Mouse (Mus musculus): ENCODE measurements around the gene Tmem159.
A peak's percentile ranks its signal among the peaks of the same experiment; 100 is the strongest.

The Tmem159 gene

GRCm38 (mm10) chr7:120102164-120102972 is at the start of gene Tmem159:
Gene Tmem159, plus strand, starts transcription at chr7:120102353.
- no peak for DNase-seq (ENCODE audit: low read depth, low spot score)

DNA sequence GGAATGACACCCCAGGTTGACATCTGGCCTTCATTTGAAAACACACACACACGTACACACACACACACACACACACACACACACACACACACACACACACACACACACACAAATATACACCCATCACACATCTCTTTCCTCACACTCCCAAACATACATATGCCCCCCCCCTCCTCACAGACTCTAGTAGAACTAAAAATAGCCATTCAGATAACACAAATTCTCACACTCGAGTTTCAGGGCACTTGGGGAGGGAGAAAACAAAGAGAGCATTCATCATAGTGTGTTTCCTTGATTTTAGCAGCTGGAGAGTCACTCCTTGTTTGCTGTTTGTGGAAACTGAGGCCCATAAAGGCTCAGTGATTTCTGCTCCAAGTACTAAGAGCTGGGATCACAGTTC is 48.1 kb upstream of the Tmem159 start:
- no peak for DNase-seq (ENCODE audit: low read depth, low spot score)

DNA sequence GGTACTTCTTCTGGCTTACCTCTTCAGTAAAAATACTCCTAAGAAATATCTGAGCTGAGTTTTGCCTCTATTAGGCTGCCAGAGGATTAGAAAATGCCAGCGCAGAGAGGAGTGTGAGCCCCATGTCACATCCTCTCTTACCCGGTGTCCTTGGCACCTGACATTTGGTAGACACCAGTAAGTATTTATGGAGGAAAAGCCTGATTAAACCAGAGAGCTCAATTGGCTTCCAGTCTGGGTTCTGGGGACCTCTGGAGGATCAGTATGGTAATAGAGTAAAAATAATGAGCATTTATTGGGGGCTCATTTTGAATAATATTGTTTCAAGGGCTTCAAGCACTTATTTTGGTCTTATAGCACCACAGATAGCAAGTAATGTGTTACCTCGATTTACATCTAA is 46.7 kb upstream of the Tmem159 start:
- no peak for DNase-seq (ENCODE audit: low read depth, low spot score)

GRCm38 (mm10) chr7:120064045-120064444 is 38.1 kb upstream of the Tmem159 start:
- DNase-seq (ENCODE audit: low read depth, low spot score), result no peak

- no peak for DNase-seq (ENCODE audit: low read depth, low spot score)
These were observed 34.0 kb upstream of the Tmem159 start for GRCm38 (mm10) chr7:120068114-120068513.

GRCm38 (mm10) chr7:120069164-120069563 is 33.0 kb upstream of the Tmem159 start:
- DNase-seq (ENCODE audit: low read depth, low spot score), result no peak

DNA sequence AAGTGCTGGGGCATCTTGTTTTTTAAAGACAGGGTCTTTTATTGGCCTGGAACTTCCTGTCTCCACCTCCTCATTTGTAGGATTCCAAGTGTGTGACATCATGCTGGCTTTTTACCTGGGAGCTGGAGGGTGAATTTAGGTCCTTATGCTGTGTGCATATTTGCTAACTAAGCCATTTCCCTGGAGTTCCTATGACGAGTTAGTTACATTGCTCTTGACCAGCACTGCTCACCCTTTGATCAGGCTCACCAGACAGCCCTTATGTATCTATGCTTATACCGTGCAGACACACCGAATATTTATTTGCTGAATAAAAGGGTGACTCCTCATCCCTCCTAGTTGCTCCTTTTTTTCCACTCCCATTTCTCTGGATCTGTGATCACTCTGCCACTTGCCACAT is 22.0 kb upstream of the Tmem159 start:
- no peak for DNase-seq (ENCODE audit: low read depth, low spot score)

DNA sequence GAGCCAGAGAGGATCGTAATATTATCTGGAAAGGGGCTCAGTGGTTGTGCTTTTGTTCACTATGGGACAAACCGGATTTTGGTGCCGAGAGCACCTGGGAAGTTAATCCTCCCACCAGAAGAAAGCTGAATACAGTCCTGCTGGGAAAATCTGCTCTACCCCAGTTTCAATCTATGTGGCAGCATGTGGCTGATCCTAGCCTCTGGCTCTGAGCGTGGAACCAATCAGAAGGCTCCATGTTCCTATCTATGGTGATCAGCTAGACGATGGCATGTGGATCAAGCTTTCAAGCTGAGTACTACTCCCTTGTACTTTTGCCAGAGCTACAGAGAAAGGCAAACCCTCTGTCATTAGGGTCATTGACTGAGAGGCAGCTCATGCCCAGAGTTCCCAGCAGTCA is 9.1 kb upstream of the Tmem159 start:
- no peak for DNase-seq (ENCODE audit: low read depth, low spot score)

- DNase-seq (ENCODE audit: low read depth, low spot score), result no peak
These were observed 7.9 kb upstream of the Tmem159 start for GRCm38 (mm10) chr7:120094216-120094615.

GRCm38 (mm10) chr7:120095180-120095579 is 7.0 kb upstream of the Tmem159 start, which contains the start of gene Dnah3:
Gene Dnah3, minus strand, starts transcription at chr7:120095280.
- DNase-seq (ENCODE audit: low read depth, low spot score), result no peak

- peak; percentile 29 for DNase-seq (ENCODE audit: low read depth, low spot score)
These were observed 4.3 kb upstream of the Tmem159 start for GRCm38 (mm10) chr7:120097845-120098244.

- DNase-seq (ENCODE audit: low read depth, low spot score), result peak; percentile 72
These were observed 3.8 kb upstream of the Tmem159 start for GRCm38 (mm10) chr7:120098403-120098802.

GRCm38 (mm10) chr7:120103019-120103567 is 940 bp downstream of the Tmem159 start:
- DNase-seq (ENCODE audit: low read depth, low spot score), result no peak

DNA sequence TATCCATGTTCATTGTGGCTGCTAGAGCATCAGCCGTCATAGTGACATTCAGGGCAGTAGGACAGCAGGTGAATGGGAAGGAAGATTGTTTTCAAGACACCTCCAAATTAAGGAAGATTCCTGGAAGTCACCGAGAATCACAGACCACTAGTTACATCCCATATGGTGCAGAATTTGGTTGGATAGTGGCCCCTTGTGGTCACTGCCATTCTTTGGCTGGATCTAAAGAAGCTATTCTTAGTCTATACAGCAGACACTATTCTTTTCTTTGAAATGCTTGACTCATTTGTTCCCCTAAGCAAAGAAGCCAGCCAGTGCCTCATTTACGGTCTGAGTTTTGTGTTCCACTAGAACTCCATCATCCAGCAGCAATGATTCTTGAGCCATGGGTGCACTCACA is 2.8 kb downstream of the Tmem159 start:
- no peak for DNase-seq (ENCODE audit: low read depth, low spot score)

- DNase-seq (ENCODE audit: low read depth, low spot score), result no peak
These were observed 4.2 kb downstream of the Tmem159 start for GRCm38 (mm10) chr7:120106356-120106755.

- no peak for DNase-seq (ENCODE audit: low read depth, low spot score)
These were observed 7.5 kb downstream of the Tmem159 start for GRCm38 (mm10) chr7:120109676-120110075.

DNA sequence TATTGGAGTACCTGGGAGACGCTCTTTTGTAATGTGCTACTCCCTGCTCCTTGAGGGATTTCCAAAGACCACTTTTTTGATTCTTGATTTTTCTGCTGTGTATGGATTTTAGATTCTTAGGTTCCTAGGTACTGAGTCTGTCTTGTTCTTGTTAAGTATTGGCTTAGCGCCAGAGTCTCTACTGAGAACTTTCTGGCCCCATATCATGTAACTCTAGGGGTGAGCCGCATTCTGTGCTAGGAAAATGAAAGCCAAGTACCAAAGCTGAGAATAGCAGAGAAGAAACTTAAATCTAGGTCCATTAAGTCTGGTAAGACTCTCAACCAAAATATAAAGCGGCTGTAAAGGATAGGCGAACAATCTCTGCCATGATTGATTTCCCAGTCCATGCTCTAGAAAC is 14.8 kb downstream of the Tmem159 start:
- DNase-seq (ENCODE audit: low read depth, low spot score), result no peak

GRCm38 (mm10) chr7:120117529-120117928 is 15.4 kb downstream of the Tmem159 start:
- no peak for DNase-seq (ENCODE audit: low read depth, low spot score)

GRCm38 (mm10) chr7:120123776-120124175 is 21.6 kb downstream of the Tmem159 start:
- DNase-seq (ENCODE audit: low read depth, low spot score), result no peak

- DNase-seq (ENCODE audit: low read depth, low spot score), result peak; percentile 66
These were observed 22.7 kb downstream of the Tmem159 start for GRCm38 (mm10) chr7:120124844-120125243.

DNA sequence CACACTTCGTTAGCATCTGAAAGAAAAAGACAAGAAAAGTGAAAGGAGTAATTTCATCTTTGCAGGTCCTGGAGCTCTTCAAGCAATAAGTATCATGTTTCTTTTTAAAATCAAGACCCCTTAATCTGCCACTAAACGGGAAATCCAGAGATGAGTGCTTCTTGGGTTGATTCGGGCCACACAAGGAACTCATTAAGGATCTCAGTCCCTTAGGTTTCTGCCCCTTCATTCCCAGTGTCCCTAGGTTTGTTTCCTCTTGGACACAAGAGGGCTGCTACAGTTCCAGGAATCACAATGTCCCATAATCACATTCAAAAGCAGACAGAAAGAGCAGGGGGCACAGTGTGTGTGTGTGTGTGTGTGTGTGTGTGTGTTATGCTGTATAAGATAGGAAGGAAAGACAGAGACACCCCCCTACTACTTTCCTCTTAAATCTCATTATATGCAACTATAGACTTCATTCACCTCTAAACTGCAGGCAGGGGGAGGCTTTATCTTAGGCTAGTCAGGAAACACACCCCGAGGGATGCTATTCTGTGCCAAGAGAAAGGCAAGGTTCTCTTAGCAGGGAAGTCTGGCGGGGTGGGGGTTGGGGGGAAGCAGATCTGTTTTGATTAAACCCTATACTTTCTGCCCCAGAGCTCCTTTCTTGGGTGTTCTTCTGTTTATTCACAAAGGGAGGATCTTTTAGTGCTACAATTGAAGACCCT is 25.0 kb downstream of the Tmem159 start:
- no peak for DNase-seq (ENCODE audit: low read depth, low spot score)

DNA sequence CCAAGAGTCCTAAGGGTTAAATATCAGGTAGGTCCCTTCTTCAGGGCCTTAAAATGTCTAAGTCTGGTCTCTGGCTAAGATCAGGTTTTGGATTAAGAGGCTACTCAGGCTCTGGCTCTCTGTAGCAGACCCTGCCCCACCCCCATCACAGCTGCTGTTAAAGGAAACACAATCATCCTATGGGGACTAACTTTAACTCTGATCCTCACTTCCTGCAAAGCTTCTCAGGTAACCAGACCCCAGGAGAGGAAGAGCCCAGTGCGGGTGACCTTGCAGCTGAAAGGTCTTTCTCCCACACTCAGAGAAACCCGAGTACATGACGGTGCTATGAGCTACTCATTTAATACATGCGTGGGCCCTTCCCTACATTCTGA is 25.5 kb downstream of the Tmem159 start:
- no peak for DNase-seq (ENCODE audit: low read depth, low spot score)

DNA sequence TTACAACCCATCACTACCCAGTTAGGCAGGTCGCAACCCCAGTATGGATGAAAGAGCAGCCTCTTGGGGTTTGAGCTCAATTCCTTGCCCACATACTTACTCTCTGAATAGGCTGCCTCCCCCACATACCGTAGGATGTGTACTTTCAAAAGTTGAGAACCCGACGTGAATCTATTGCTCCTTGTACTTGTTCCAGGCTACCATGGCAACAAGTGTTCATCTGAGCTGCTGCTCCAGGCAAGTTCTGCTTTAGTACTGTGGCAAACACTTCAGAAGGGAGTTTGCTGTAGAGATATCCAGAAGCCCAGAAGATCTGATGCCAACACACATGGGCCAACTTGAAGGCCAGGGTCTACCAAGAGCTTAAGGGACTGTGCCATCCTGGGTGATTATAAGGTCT is 26.8 kb downstream of the Tmem159 start:
- DNase-seq (ENCODE audit: low read depth, low spot score), result no peak

Data from A20 (cell line).